Mouse (Mus musculus) midbrain, embryonic 16.5 days (tissue): ENCODE measurements around the gene Cdc20. TPM values are rescaled to one million over a fixed set of nuclear protein-coding genes. Genes with fewer than 3 reads are reported as not detected.

Source experiments
- ATAC-seq: fragments of 200-750 bp; cut with Nextera tagmentation; 2 replicates; pipeline ENCODE4 v1.8.0; 2017; ENCODE audit warnings: moderate TSS enrichment
- H3K27ac ChIP-seq: fragments of 300-500 bp; sonication (generic); 2 replicates; pipeline ENCODE4 v1.5.1; 2014; ENCODE audit warnings: mild to moderate bottlenecking, low read length, mixed read lengths
- H3K27me3 ChIP-seq: fragments of 300-500 bp; sonication (generic); 2 replicates; pipeline ENCODE4 v1.6.1; 2014; ENCODE audit warnings: low read depth, low read length, mixed read lengths; ENCODE audit not compliant: control insufficient read depth, insufficient read depth
- H3K36me3 ChIP-seq: fragments of 300-500 bp; sonication (generic); 2 replicates; pipeline ENCODE4 v1.6.1; 2014; ENCODE audit warnings: mild to moderate bottlenecking, low read length, moderate library complexity, mixed read lengths; ENCODE audit not compliant: control insufficient read depth, insufficient read depth
- H3K4me1 ChIP-seq: fragments of 300-500 bp; sonication (generic); 2 replicates; pipeline ENCODE4 v1.6.1; 2014; ENCODE audit warnings: mild to moderate bottlenecking, low read length, mixed read lengths; ENCODE audit not compliant: control insufficient read depth, insufficient read depth
- H3K4me2 ChIP-seq: fragments of 300-500 bp; sonication (generic); 2 replicates; pipeline ENCODE4 v1.6.1; 2014; ENCODE audit warnings: mild to moderate bottlenecking, low read length, mixed read lengths
- H3K4me3 ChIP-seq: fragments of 300-500 bp; sonication (generic); 2 replicates; pipeline ENCODE4 v1.5.1; 2014; ENCODE audit warnings: low read depth, mild to moderate bottlenecking, low read length, moderate library complexity, mixed read lengths
- H3K9ac ChIP-seq: fragments of 300-500 bp; sonication (generic); 2 replicates; pipeline ENCODE4 v1.6.1; 2014; ENCODE audit warnings: low read depth, low read length, mixed read lengths
- H3K9me3 ChIP-seq: fragments of 300-500 bp; sonication (generic); replicated peaks from 2 replicates; pipeline ENCODE4 v1.6.1; 2014; ENCODE audit warnings: mild to moderate bottlenecking, low read length, mixed read lengths; ENCODE audit not compliant: control insufficient read depth, poor library complexity, severe bottlenecking
- WGBS: fragments of 180-500 bp; shearing (Covaris S2); extraction: QIAGEN DNeasy Blood & Tissue Kit; methylation state at CpG from one replicate; pipeline ENCODE4 v1.1.7; 2014; 5-methylcytosine and 5-hydroxymethylcytosine counted together
- polyA plus RNA-seq: library from polyadenylated mRNA; unstranded; fragments of >200 nt; fragmentation: Nextera tagmentation; extraction: Ambion mirVana; gene quantifications from 2 replicates; pipeline ENCODE4 v1.2.1, GENCODE M21; 2015

Cdc20 gene
- polyA plus RNA-seq, 1 experiment from 2014 or later: 22.6 TPM

- Histone ChIP-seq H3K9me3 (no peaks in the 10 kb centered on the region), H3K4me3 (no peak overlapping the region), H3K27me3 (no peaks in the 10 kb centered on the region), H3K27ac (no peak overlapping the region), H3K36me3 (peaks cover 4% of the 10 kb centered on the region; the same call in 1 of the 2 replicates), H3K4me2 (no peak overlapping the region), H3K4me1 (peaks cover 10% of the 10 kb centered on the region), H3K9ac (no peak overlapping the region)
- ATAC-seq: no peak
- WGBS: 91% methylated on average over 1 of the region's 1 CpGs
Observed at GRCm38 (mm10) chr4:118425374-118425773, 11.8 kb downstream of the Cdc20 start.

DNA sequence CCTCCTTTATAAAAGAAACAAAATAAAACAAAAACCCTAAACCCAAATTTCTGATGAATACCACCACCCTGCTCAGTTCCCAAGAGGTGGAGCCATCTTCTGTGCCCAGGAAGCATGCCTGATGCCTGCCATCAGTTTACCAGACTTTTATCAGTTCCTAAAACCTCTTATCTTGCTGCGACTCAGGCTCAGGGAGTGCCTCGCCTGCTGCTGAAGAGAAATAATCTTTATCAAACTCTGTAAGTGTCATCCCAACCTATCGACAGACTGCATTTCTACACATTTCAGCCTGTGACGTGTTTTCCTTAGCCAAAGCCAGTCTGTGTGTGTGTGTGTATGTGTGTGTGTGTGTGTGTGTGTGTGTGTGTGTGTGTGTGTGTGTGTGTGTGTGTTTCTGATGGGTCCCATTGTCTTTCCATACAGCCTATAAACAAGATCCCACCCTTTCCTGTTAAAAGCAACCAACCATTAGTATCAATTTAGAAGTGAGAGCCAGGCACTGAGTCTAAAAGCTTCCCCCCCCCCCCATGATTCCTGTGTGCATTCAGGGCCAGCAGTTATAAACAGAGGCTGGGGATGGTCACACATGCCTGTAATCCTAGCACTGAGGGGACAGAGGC is 12.5 kb downstream of the Cdc20 start:
- H3K36me3 ChIP-seq: peaks cover 8% of the 10 kb centered on the region; the same call in 1 of the 2 replicates
- ATAC-seq: no peak
- 90% methylated on average over 4 of the region's 4 CpGs for WGBS
- H3K27ac ChIP-seq: no peak overlapping the region
- no peak overlapping the region for H3K4me2 ChIP-seq
- peaks cover 10% of the 10 kb centered on the region for H3K4me1 ChIP-seq
- H3K27me3 ChIP-seq: no peaks in the 10 kb centered on the region
- H3K9me3 ChIP-seq: no peaks in the 10 kb centered on the region
- no peak overlapping the region for H3K9ac ChIP-seq
- no peak overlapping the region for H3K4me3 ChIP-seq

DNA sequence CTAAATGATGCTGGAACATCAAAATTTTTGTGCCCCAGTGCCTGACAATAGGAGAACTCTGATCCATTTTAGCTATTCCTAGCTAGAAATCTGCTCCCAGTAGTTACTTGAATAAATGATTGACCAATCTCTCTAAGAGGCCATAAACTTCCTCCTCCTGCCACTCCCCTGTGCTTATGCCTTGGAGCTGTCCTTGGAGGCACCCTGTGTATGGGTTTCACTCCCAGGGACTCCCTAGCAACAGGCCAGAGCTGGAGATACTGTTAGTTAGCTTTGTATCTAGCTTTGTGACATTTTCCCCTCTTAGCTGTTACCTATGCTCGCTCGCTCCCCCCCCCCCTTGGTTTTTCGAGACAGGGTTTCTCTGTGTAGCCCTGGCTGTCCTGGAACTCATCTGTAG is 15.8 kb downstream of the Cdc20 start:
- H3K36me3 ChIP-seq: peaks cover 14% of the 10 kb centered on the region

DNA sequence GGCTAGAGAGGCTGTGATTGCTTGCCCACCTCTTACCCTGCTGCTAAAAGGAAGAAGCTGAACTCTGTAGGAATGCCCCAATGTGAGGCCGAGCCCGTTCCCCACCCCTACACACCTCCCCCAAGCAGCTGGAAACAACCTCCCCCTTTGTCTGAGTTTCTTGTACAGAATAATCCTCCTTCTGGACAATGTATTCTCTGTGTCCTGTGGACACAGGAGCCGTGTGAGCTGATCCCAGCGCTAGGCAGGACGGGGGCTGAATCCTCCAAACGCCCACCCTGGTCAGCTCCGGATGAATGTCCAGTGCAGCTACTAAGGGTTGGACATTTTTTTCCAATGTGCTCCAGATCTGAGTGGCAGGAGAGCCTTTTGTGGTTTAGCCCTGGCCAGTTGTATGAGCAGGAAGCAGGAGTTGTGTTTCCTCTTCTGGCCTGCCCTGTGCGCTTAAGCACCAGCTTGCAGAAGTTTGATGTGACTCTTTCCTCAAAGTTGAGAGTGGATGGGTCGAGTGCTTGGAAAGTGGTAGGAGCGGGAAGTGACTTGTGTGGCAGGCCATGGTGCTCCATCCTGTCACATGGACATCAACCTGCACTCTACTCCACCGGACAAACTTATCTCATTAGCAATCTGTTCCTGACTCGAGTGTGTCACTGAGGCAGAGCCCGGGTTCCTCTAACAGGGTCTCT is 19.9 kb downstream of the Cdc20 start:
- H3K4me1 ChIP-seq: no peaks in the 10 kb centered on the region
- no peaks in the 10 kb centered on the region for H3K27me3 ChIP-seq
- H3K4me2 ChIP-seq: no peak overlapping the region
- H3K9ac ChIP-seq: no peak overlapping the region
- H3K4me3 ChIP-seq: no peak overlapping the region
- no peak overlapping the region for H3K27ac ChIP-seq
- H3K9me3 ChIP-seq: no peaks in the 10 kb centered on the region
- no peak for ATAC-seq
- H3K36me3 ChIP-seq: peaks cover 32% of the 10 kb centered on the region
- 79% methylated on average over 13 of the region's 13 CpGs for WGBS

More for the DNA sequence above, 15.8 kb downstream of the Cdc20 start:
- Histone ChIP-seq H3K27ac (no peak overlapping the region), H3K9ac (no peak overlapping the region), H3K27me3 (no peaks in the 10 kb centered on the region), H3K9me3 (no peaks in the 10 kb centered on the region), H3K4me2 (no peak overlapping the region), H3K4me1 (no peaks in the 10 kb centered on the region), H3K4me3 (no peak overlapping the region)
- 97% methylated on average over 3 of the region's 3 CpGs for WGBS
- ATAC-seq: no peak

- Histone ChIP-seq H3K27ac (no peak overlapping the region), H3K27me3 (no peaks in the 10 kb centered on the region), H3K4me3 (no peak overlapping the region), H3K9ac (no peak overlapping the region), H3K9me3 (no peaks in the 10 kb centered on the region), H3K4me1 (no peaks in the 10 kb centered on the region), H3K36me3 (peaks cover 36% of the 10 kb centered on the region), H3K4me2 (no peak overlapping the region)
- WGBS: 94% methylated on average over 5 of the region's 5 CpGs
- no peak for ATAC-seq
Observed at GRCm38 (mm10) chr4:118416329-118416728, 20.8 kb downstream of the Cdc20 start.

DNA sequence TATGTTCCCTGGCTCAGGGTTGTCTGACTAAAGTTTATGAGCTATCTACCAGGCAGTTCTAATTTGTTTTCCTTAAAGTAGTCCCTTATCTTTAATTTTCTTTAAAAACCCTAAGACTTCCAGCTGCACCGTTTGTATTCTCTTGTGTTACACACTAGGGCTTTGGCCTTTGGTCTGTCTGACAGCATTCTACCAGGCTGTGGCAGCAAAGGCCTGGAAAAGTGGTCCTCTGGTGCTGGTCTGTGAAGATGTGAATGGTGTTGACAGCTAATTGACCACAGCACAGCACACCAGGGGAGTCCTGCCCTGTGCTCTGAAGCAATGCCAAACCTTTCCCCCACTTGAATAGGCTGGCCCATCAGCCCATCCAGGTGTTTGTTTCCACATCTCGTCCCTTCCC is 21.4 kb downstream of the Cdc20 start:
- WGBS: 97% methylated on average over 2 of the region's 2 CpGs
- no peaks in the 10 kb centered on the region for H3K9me3 ChIP-seq
- no peak overlapping the region for H3K9ac ChIP-seq
- no peak overlapping the region for H3K27ac ChIP-seq
- no peaks in the 10 kb centered on the region for H3K4me1 ChIP-seq
- no peak overlapping the region for H3K4me2 ChIP-seq
- H3K27me3 ChIP-seq: no peaks in the 10 kb centered on the region
- ATAC-seq: no peak
- peaks cover 36% of the 10 kb centered on the region for H3K36me3 ChIP-seq
- H3K4me3 ChIP-seq: no peak overlapping the region

DNA sequence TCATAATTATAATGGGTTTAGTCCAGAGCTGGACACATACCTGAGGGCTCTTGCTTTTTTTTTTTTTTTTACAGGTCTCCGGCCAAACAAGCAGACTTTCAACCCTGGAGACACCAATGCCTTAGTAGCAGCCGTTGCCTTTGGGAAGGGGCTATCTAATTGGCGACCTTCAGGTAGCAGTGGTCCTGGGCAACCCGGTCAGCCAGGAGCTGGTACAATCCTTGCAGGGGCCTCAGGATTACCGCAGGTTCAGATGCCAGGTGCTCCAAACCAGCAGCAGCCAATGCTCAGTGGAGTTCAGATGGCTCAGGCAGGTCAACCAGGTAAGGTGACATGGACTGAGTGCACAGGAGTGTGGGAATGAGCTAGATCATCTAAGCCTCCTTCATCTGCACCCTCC is 23.6 kb downstream of the Cdc20 start:
- H3K4me1 ChIP-seq: peaks cover 10% of the 10 kb centered on the region
- no peak overlapping the region for H3K4me2 ChIP-seq
- peaks cover 32% of the 10 kb centered on the region for H3K36me3 ChIP-seq
- no peaks in the 10 kb centered on the region for H3K9me3 ChIP-seq
- H3K27ac ChIP-seq: no peak overlapping the region
- no peaks in the 10 kb centered on the region for H3K27me3 ChIP-seq
- WGBS: 96% methylated on average over 5 of the region's 5 CpGs
- no peak overlapping the region for H3K9ac ChIP-seq
- H3K4me3 ChIP-seq: no peak overlapping the region
- no peak for ATAC-seq

DNA sequence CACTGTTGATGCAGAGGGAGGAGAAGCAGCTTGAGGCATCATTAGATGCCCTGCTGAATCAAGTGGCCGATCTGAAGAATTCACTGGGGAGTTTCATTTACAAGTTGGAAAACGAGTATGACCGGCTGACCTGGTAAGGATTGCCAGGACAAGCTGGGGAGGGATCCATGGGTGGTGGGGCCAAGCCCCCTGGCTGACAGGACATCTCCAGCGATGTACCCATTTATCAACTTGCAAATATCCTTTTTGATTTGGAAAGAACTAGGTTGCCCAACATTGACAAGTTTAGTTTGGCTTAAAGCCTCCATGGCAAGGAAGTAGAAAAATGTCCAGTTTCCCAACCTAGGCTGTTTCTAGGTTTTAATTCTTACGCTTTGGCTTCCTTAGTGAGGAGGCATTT is 26.3 kb downstream of the Cdc20 start:
- Histone ChIP-seq H3K4me1 (peaks cover 18% of the 10 kb centered on the region), H3K4me2 (no peak overlapping the region), H3K9me3 (no peaks in the 10 kb centered on the region), H3K36me3 (peaks cover 23% of the 10 kb centered on the region), H3K9ac (no peak overlapping the region), H3K27me3 (no peaks in the 10 kb centered on the region), H3K4me3 (no peak overlapping the region), H3K27ac (no peak overlapping the region)
- WGBS: 97% methylated on average over 5 of the region's 5 CpGs
- ATAC-seq: no peak

- H3K4me3 ChIP-seq: peak within 1 kb of the TSS; percentile 96
- peak within 1 kb of the TSS; percentile 70 for H3K27ac ChIP-seq
- H3K4me2 ChIP-seq: peak within 1 kb of the TSS; percentile 86
- under 1% methylated on average over 45 of the region's 53 CpGs for WGBS
- no peaks in the 10 kb centered on the region for H3K27me3 ChIP-seq
- peaks cover 17% of the 10 kb centered on the region for H3K36me3 ChIP-seq
- no peaks in the 10 kb centered on the region for H3K9me3 ChIP-seq
- peak within 1 kb of the TSS; percentile 88 for H3K9ac ChIP-seq
- peak; percentile 95 for ATAC-seq
- peaks cover 18% of the 10 kb centered on the region for H3K4me1 ChIP-seq
Observed at GRCm38 (mm10) chr4:118409142-118409900, 27.8 kb downstream of the Cdc20 start, which contains the start of the genes Szt2 and Med8. Gene Szt2 (minus strand): TSS chr4:118409273. Gene Med8 (plus strand): TSS chr4:118409337.
